Mouse (Mus musculus): ENCODE data around the gene Babam2.
"Not testable (repeated sequence)": the region's sequence is repeated elsewhere in the genome, so short reads cannot be mapped to it uniquely, and the experiment has no call there.

The Babam2 gene

GRCm38 (mm10) chr5:31827896-31828295 lies 130.4 kb downstream of the Babam2 start:
- no peak for DNase-seq (ENCODE audit: low read depth in 2 of 2, low spot score in 2 of 2)

- no peak for DNase-seq (ENCODE audit: low read depth in 2 of 2, low spot score in 2 of 2)
Observed at GRCm38 (mm10) chr5:31828747-31829146, 131.3 kb downstream of the Babam2 start.

GRCm38 (mm10) chr5:31829588-31829987 lies 132.1 kb downstream of the Babam2 start:
- DNase-seq (ENCODE audit: low read depth in 2 of 2, low spot score in 2 of 2) = no peak

GRCm38 (mm10) chr5:31831587-31831986 lies 134.1 kb downstream of the Babam2 start:
- peak; percentile 29 to 38 for DNase-seq (ENCODE audit: low read depth in 2 of 2, low spot score in 2 of 2)

- no peak for DNase-seq (ENCODE audit: low read depth in 2 of 2, low spot score in 2 of 2)
Observed at GRCm38 (mm10) chr5:31835691-31836090, 138.2 kb downstream of the Babam2 start.

- no peak for DNase-seq (ENCODE audit: low read depth in 2 of 2, low spot score in 2 of 2)
Observed at GRCm38 (mm10) chr5:31839973-31840372, 142.5 kb downstream of the Babam2 start.

GRCm38 (mm10) chr5:31840406-31840805 lies 142.9 kb downstream of the Babam2 start:
- no peak for DNase-seq (ENCODE audit: low read depth in 2 of 2, low spot score in 2 of 2)

GRCm38 (mm10) chr5:31844856-31845255 lies 147.4 kb downstream of the Babam2 start:
- no peak for DNase-seq (ENCODE audit: low read depth in 2 of 2, low spot score in 2 of 2)

GRCm38 (mm10) chr5:31846971-31847370 lies 149.5 kb downstream of the Babam2 start:
- no peak for DNase-seq (ENCODE audit: low read depth in 2 of 2, low spot score in 2 of 2)

- DNase-seq (ENCODE audit: low read depth in 2 of 2, low spot score in 2 of 2) = no peak
Observed at GRCm38 (mm10) chr5:31848995-31849394, 151.5 kb downstream of the Babam2 start.

- DNase-seq (ENCODE audit: low read depth in 2 of 2, low spot score in 2 of 2) = no peak
Observed at GRCm38 (mm10) chr5:31852786-31853185, 155.3 kb downstream of the Babam2 start.

GRCm38 (mm10) chr5:31853831-31854230 lies 156.3 kb downstream of the Babam2 start:
- DNase-seq (ENCODE audit: low read depth in 2 of 2, low spot score in 2 of 2) = no peak

GRCm38 (mm10) chr5:31858877-31859276 lies 161.4 kb downstream of the Babam2 start:
- not testable (repeated sequence) for DNase-seq (ENCODE audit: low read depth in 2 of 2, low spot score in 2 of 2)

- DNase-seq (ENCODE audit: low read depth in 2 of 2, low spot score in 2 of 2) = no peak
Observed at GRCm38 (mm10) chr5:31860426-31860825, 162.9 kb downstream of the Babam2 start.

GRCm38 (mm10) chr5:31860831-31861624 lies 163.5 kb downstream of the Babam2 start:
- DNase-seq (ENCODE audit: low read depth in 2 of 2, low spot score in 2 of 2) = no peak

GRCm38 (mm10) chr5:31862753-31863468 lies 165.4 kb downstream of the Babam2 start:
- DNase-seq (ENCODE audit: low read depth in 2 of 2, low spot score in 2 of 2) = no peak

GRCm38 (mm10) chr5:31864095-31864494 lies 166.6 kb downstream of the Babam2 start:
- no peak for DNase-seq (ENCODE audit: low read depth in 2 of 2, low spot score in 2 of 2)

GRCm38 (mm10) chr5:31866071-31866470 lies 168.6 kb downstream of the Babam2 start:
- no peak for DNase-seq (ENCODE audit: low read depth in 2 of 2, low spot score in 2 of 2)

GRCm38 (mm10) chr5:31870856-31871520 lies 173.5 kb downstream of the Babam2 start:
- no peak for DNase-seq (ENCODE audit: low read depth in 2 of 2, low spot score in 2 of 2)

GRCm38 (mm10) chr5:31873328-31873727 lies 175.8 kb downstream of the Babam2 start:
- DNase-seq (ENCODE audit: low read depth in 2 of 2, low spot score in 2 of 2) = no peak

- DNase-seq (ENCODE audit: low read depth in 2 of 2, low spot score in 2 of 2) = no peak
Observed at GRCm38 (mm10) chr5:31874543-31874942, 177.1 kb downstream of the Babam2 start.

GRCm38 (mm10) chr5:31875443-31875842 lies 178.0 kb downstream of the Babam2 start:
- no peak for DNase-seq (ENCODE audit: low read depth in 2 of 2, low spot score in 2 of 2)
